Mouse (Mus musculus) forebrain, embryonic 13.5 days (tissue): ENCODE measurements around the gene Sstr3. TPM values are rescaled to one million over a fixed set of nuclear protein-coding genes. Genes with fewer than 3 reads are reported as not detected.

ENCODE experiments used
- polyA plus RNA-seq: library from polyadenylated mRNA; unstranded; fragments of >200 nt; fragmentation: Nextera tagmentation; extraction: Ambion mirVana; gene quantifications from 2 replicates; pipeline ENCODE4 v1.2.1, GENCODE M21; 2015

The Sstr3 gene
- polyA plus RNA-seq, 1 experiment from 2014 or later = 1.4 TPM

Other genes starting within 250 kb of the Sstr3 start
- 0.10 TPM in 1 of 2 replicates, not detected in the other for gene Csf2rb2, start 239.0 kb downstream of the Sstr3 start, polyA plus RNA-seq
- gene Csf2rb, start 218.9 kb downstream of the Sstr3 start, polyA plus RNA-seq = 0.40 and 0.43 TPM in 2 replicates
- gene Tex33, start 148.8 kb downstream of the Sstr3 start, polyA plus RNA-seq = not detected in 2 replicates
- gene Tst, start 138.8 kb downstream of the Sstr3 start, polyA plus RNA-seq = 12.0 and 15.9 TPM in 2 replicates
- 2.3 and 3.0 TPM in 2 replicates for gene Mpst, start 138.3 kb downstream of the Sstr3 start, polyA plus RNA-seq
- 84.6 and 104 TPM in 2 replicates for gene Kctd17, start 116.1 kb downstream of the Sstr3 start, polyA plus RNA-seq
- gene Tmprss6, start 76.1 kb downstream of the Sstr3 start, polyA plus RNA-seq = 0.49 TPM in 1 of 2 replicates, not detected in the other
- not detected in 2 replicates for gene Il2rb, start 49.4 kb downstream of the Sstr3 start, polyA plus RNA-seq
- 4.1 and 5.8 TPM in 2 replicates for gene C1qtnf6, start 13.3 kb downstream of the Sstr3 start, polyA plus RNA-seq
- 2.9 and 3.4 TPM in 2 replicates for gene Rac2, start 28.1 kb upstream of the Sstr3 start, polyA plus RNA-seq
- 3.1 and 3.4 TPM in 2 replicates for gene Cyth4, start 52.4 kb upstream of the Sstr3 start, polyA plus RNA-seq
- gene Elfn2, start 174.1 kb upstream of the Sstr3 start, polyA plus RNA-seq = 1.7 and 1.8 TPM in 2 replicates
- gene Mfng, start 228.8 kb upstream of the Sstr3 start, polyA plus RNA-seq = 136 and 138 TPM in 2 replicates